Mouse (Mus musculus): ENCODE results near the gene Unc13b.

DNA sequence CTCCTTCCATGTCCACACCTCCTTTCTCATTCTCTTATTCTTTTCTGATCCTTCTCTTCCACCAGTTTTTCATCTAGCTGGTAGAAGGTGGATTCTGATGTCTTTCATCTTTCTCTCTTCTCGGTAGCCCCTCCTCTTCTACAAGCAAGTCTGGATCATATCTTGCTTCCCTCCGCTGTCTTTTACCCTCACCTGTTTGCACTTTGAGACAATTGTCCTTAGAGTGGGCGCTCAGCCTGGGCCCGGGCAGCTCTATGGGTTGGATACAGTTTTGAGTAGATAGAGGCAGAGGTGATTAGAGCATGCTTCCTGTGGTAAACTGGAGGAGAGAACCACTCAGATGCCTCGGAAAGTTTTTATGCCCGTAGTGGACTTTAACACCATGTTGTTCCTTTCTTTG is 174.7 kb downstream of the Unc13b start:
- TF ChIP-seq CTCF (IDR thresholded peaks at IDR 0.05; ENCODE audit: borderline replicate concordance, insufficient read depth, low read depth, low read length) (no peak), POLR2A (IDR thresholded peaks at IDR 0.05; ENCODE audit: borderline replicate concordance, insufficient read depth, low read length) (no peak)

All from cerebellum, adult 2 months (tissue).